Mouse (Mus musculus) small intestine, adult 2 months (tissue): ENCODE measurements at regions not wholly inside any gene's neighbourhood (a gene's known extent, or its start where the extent isn't known, plus 50 kb on each side); places are given as distances from the start of the nearest gene placed in this dataset.

ENCODE experiments used
- H3K27ac ChIP-seq: fragments of 200-500 bp; 2 replicates; pipeline ENCODE4 v1.5.1; 2012; ENCODE audit warnings: low read depth, low read length, control low read depth, inconsistent platforms; ENCODE audit not compliant: insufficient read depth
- H3K27me3 ChIP-seq: fragments of 200-500 bp; 2 replicates; pipeline ENCODE4 v1.6.1; 2012; ENCODE audit warnings: mild to moderate bottlenecking, moderate library complexity, low read length, inconsistent platforms; ENCODE audit not compliant: control insufficient read depth, insufficient read depth
- H3K36me3 ChIP-seq: fragments of 200-500 bp; 2 replicates; pipeline ENCODE4 v1.6.1; 2012; ENCODE audit warnings: mild to moderate bottlenecking, low read length, control low read depth, inconsistent platforms; ENCODE audit not compliant: control insufficient read depth, insufficient read depth
- H3K4me1 ChIP-seq: fragments of 200-500 bp; 2 replicates; pipeline ENCODE4 v1.6.1; 2012; ENCODE audit warnings: low read length, inconsistent platforms, mixed read lengths; ENCODE audit not compliant: control insufficient read depth, insufficient read depth, insufficient read length
- H3K4me3 ChIP-seq: fragments of 200-500 bp; 2 replicates; pipeline ENCODE4 v1.5.1; 2012; ENCODE audit warnings: low read depth, mild to moderate bottlenecking, control low read depth, inconsistent platforms, low read length, moderate library complexity
- CTCF ChIP-seq: fragments of 200-500 bp; IDR thresholded peaks from 2 replicates; pipeline ENCODE4 v1.5.1; 2012; ENCODE audit warnings: low read depth, mild to moderate bottlenecking, control low read depth, inconsistent platforms, low read length, moderate library complexity, mixed read lengths; ENCODE audit not compliant: insufficient replicate concordance, insufficient read length; ENCODE audit errors: extremely low read depth
- POLR2A ChIP-seq: fragments of 200-500 bp; IDR thresholded peaks from 2 replicates; pipeline ENCODE4 v1.6.1; 2012; ENCODE audit warnings: low read depth, mild to moderate bottlenecking, control low read depth, inconsistent platforms, low read length, moderate library complexity
- WGBS: fragments of 180-500 bp; shearing (Covaris S2); methylation state at CpG from one replicate; pipeline ENCODE4 v1.1.7; 2018; 5-methylcytosine and 5-hydroxymethylcytosine counted together

- no peaks in the 10 kb centered on the region for H3K4me1 ChIP-seq
- TF ChIP-seq CTCF (no peak), POLR2A (no peak)
- H3K27ac ChIP-seq, result no peak overlapping the region
- H3K36me3 ChIP-seq, result no peaks in the 10 kb centered on the region
- no peak overlapping the region for H3K4me3 ChIP-seq
- no peaks in the 10 kb centered on the region for H3K27me3 ChIP-seq
- 60% methylated on average over 7 of the region's 7 CpGs for WGBS
Measured at GRCm38 (mm10) chr8:128092826-128093225, 265.6 kb upstream of the Nrp1 start.

- no peak overlapping the region for H3K27ac ChIP-seq
- TF ChIP-seq POLR2A (no peak), CTCF (no peak)
- no peaks in the 10 kb centered on the region for H3K4me1 ChIP-seq
- H3K27me3 ChIP-seq, result no peaks in the 10 kb centered on the region
- no peaks in the 10 kb centered on the region for H3K36me3 ChIP-seq
- H3K4me3 ChIP-seq, result no peak overlapping the region
- WGBS, result 100% methylated on average over 1 of the region's 1 CpGs
Measured at GRCm38 (mm10) chr8:128095451-128095850, 263.0 kb upstream of the Nrp1 start.

GRCm38 (mm10) chr8:128097601-128098000, 260.8 kb upstream of the Nrp1 start:
- H3K27me3 ChIP-seq, result no peaks in the 10 kb centered on the region
- H3K36me3 ChIP-seq, result no peaks in the 10 kb centered on the region
- H3K4me1 ChIP-seq, result no peaks in the 10 kb centered on the region
- TF ChIP-seq POLR2A (no peak), CTCF (no peak)
- 89% methylated on average over 3 of the region's 3 CpGs for WGBS
- H3K4me3 ChIP-seq, result no peak overlapping the region
- H3K27ac ChIP-seq, result no peak overlapping the region

GRCm38 (mm10) chr8:128103380-128103779, 255.0 kb upstream of the Nrp1 start:
- H3K4me1 ChIP-seq, result no peaks in the 10 kb centered on the region
- 70% methylated on average over 1 of the region's 1 CpGs for WGBS
- no peak overlapping the region for H3K4me3 ChIP-seq
- no peak for TF ChIP-seq CTCF
- no peak for TF ChIP-seq POLR2A
- no peak overlapping the region for H3K27ac ChIP-seq
- H3K36me3 ChIP-seq, result no peaks in the 10 kb centered on the region
- no peaks in the 10 kb centered on the region for H3K27me3 ChIP-seq

- no peaks in the 10 kb centered on the region for H3K4me1 ChIP-seq
- 87% methylated on average over 2 of the region's 2 CpGs for WGBS
- H3K4me3 ChIP-seq, result no peak overlapping the region
- TF ChIP-seq CTCF (no peak), POLR2A (no peak)
- no peaks in the 10 kb centered on the region for H3K27me3 ChIP-seq
- no peaks in the 10 kb centered on the region for H3K36me3 ChIP-seq
- no peak overlapping the region for H3K27ac ChIP-seq
Measured at GRCm38 (mm10) chr8:128106569-128106968, 251.8 kb upstream of the Nrp1 start.

GRCm38 (mm10) chr8:128107041-128107440, 251.4 kb upstream of the Nrp1 start:
- H3K27ac ChIP-seq, result no peak overlapping the region
- H3K36me3 ChIP-seq, result no peaks in the 10 kb centered on the region
- no peak overlapping the region for H3K4me3 ChIP-seq
- no peaks in the 10 kb centered on the region for H3K27me3 ChIP-seq
- WGBS, result 86% methylated on average over 7 of the region's 7 CpGs
- no peaks in the 10 kb centered on the region for H3K4me1 ChIP-seq
- TF ChIP-seq CTCF, result no peak

GRCm38 (mm10) chr8:128109036-128109435, 249.4 kb upstream of the Nrp1 start:
- H3K27ac ChIP-seq, result no peak overlapping the region
- H3K27me3 ChIP-seq, result no peaks in the 10 kb centered on the region
- TF ChIP-seq CTCF (no peak), POLR2A (no peak)
- WGBS, result 53% methylated on average over 3 of the region's 3 CpGs
- H3K36me3 ChIP-seq, result no peaks in the 10 kb centered on the region
- no peak overlapping the region for H3K4me3 ChIP-seq
- H3K4me1 ChIP-seq, result no peaks in the 10 kb centered on the region

GRCm38 (mm10) chr8:128111132-128111531, 247.3 kb upstream of the Nrp1 start:
- H3K27ac ChIP-seq, result no peak overlapping the region
- no peaks in the 10 kb centered on the region for H3K36me3 ChIP-seq
- H3K4me3 ChIP-seq, result no peak overlapping the region
- no peaks in the 10 kb centered on the region for H3K4me1 ChIP-seq
- H3K27me3 ChIP-seq, result no peaks in the 10 kb centered on the region
- TF ChIP-seq CTCF (no peak), POLR2A (no peak)
- WGBS, result 69% methylated on average over 3 of the region's 3 CpGs
